Mouse (Mus musculus): ENCODE measurements around the gene Nit1.
"Not testable (repeated sequence)": the region's sequence is repeated elsewhere in the genome, so short reads cannot be mapped to it uniquely, and the experiment has no call there.

The Nit1 gene

DNA sequence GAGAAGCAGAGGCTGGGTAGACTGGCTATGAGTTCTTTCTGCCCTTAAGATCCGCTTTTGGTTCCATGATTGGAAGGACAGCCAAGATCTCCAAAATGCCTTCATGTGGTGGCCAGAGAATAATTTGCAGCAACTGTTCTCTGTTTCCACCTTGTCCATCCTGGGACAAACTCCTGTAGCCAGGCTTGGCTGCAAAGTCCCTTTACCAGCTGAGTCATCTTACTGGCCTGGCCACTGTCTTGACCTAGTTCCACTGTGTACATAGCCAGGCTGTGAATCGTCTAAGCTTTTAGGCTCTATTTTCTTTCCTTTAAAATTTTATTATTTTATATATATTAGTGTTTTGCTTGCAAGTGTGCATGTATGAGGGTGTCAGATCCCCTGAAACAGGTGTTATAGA, 3.8 kb upstream of the Nit1 start:
- no peak for DNase-seq (ENCODE audit: low read depth)

DNA sequence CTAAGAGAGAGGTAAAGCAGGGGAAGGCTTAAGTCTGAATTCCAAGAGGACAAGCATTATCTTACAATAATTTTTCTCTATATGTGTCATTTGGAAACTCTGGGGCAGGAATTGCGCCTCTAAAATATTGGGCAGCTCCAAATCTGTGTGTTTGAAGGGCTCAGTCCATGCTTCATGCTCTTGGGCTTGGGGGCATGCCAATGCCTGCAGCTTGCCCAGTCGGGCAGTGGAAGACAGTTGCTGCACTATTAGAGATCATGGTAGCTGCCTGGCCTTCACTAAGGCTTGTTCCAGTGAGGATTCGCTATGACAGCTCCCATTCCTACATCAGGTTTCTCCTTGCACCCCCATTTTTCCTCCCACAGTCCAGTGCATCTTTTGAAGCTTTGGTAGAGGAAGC, 3.2 kb upstream of the Nit1 start:
- DNase-seq (ENCODE audit: low read depth), result no peak

DNA sequence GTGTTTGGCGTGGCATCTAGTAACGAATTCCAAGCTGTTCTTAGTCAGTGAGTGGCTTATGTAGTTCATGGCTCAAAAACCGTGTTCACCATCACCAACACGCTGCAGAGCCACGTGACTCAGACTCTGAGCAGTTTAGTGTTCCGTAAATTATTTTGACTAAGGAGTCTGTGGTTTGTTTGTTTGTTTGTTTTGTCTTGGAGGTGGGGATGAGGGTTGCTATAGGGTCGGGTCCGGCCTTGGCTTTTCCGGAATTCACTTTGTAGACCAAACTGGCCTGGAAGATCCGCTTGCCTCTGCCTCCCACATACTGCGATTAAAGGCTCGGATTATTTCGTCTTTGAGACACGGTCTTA, 627 bp upstream of the Nit1 start:
- peak; percentile 45 for DNase-seq (ENCODE audit: low read depth)

DNA sequence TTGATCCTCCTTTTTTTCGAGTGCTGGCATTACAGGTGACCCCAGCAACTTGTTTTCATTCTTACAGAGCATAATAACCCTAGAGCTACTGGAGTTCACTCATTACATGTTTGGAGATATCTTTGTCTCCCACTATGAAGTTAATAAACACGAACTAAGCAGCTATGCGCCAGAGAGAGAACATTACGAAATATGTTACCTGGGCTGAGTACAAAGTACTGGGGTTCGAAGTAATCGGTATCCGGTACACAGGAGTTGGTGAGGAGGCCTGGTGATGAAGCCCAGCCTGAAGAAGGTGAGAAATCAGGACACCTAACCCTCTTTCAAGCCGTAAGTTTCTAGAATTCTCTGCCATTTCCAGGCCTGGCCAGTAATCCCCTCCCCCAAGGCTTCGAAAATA, 731 bp downstream of the Nit1 start:
- DNase-seq (ENCODE audit: low read depth), result peak; percentile 21

DNA sequence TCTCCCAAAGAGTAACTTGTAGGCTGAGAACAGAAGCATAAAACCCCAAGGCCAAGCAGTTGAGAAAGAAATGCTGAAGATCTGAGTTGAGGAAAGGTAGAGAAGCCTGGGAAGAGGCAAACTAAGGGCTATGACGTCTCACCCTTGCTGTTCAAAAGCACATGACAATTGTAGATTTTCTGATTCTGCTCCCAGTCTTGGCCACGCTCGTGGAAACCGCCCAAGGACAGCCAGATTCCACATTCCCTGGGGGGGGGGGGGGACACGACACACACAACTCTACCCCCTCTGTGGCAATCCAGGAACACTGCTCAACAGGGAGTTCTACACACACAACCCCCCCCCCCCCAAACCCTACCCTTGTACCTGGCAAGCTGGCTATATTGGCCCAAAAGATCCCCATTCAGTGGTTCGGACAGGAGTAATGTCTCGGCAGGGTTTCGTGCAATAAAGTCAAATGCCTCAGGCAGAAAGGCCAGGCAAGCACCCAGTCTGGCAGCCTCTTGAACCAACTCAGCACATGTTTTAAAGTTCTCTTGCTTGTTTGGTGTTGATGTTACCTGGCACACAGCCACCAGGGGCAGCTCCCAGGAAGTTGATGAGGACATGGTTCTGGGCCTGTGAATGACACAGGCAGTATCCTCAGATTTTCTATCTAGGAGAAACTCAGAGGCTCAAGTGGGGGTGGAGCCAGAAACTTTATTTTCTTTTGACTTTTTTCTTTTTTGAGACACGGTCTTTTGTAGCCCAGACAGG, 1.3 kb downstream of the Nit1 start:
- peak; percentile 36 for DNase-seq (ENCODE audit: low read depth)

DNA sequence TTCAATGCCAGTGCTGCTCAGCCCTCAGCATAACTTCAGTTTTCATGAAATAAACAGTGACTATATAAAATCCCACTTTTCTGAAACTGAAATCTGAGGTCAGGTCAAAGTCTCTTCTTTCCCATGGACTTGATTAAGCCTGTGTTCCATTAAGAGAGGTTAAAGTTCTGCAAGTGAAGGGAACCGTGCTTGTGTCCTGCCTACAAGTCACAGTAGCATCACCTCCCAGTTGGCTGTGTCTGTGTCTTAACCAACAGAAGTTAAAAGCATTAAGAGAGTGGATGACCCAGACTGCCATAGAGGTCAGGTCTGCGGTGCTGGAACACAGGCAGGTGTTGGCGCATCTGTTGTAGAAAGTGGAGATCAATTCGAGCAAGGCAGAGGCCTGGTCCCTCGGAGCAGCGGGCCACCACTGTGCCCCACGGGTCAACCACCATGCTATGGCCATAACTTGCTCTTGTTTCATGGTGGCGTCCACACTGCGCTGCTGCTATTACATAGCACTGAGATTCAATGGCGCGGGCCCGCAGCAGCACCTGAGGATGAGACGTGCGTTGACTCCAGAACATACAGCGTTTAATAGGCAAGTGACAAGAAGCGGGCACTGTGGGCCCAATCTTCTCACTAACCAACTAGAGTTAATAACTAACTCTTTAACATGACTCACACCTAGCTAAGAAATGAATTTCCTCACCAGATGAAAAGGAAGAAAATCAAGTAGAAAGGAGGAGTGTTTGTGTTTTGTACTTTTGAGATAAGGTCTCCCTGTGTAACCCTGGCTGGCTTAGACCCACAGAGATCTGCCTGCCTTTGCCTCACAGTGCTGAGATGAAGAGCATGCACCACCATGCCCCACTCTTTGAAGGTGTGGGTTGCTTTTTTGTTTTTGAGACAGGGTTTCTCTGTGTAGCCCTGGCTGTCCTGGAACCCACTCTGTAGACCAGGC, 2.9 kb downstream of the Nit1 start:
- no peak for DNase-seq (ENCODE audit: low read depth)

DNA sequence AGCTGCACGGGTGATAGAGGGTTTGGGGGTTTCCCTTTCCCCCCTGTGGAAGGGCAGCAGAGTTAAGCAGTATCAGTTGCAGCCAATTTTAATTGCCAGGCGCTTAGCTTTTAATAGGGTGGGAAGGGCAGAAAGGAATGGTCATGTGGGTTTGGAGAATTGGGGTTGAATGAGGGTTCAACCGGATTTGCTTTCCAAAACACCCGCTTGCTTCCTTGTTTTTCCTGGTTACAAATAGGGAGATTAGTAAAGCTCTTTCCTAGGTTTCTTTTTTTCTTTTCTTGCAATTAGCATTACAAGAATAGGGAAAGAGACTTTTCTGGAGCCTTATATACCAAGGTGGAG, 15.3 kb downstream of the Nit1 start:
- no peak for DNase-seq (ENCODE audit: low read depth)

DNA sequence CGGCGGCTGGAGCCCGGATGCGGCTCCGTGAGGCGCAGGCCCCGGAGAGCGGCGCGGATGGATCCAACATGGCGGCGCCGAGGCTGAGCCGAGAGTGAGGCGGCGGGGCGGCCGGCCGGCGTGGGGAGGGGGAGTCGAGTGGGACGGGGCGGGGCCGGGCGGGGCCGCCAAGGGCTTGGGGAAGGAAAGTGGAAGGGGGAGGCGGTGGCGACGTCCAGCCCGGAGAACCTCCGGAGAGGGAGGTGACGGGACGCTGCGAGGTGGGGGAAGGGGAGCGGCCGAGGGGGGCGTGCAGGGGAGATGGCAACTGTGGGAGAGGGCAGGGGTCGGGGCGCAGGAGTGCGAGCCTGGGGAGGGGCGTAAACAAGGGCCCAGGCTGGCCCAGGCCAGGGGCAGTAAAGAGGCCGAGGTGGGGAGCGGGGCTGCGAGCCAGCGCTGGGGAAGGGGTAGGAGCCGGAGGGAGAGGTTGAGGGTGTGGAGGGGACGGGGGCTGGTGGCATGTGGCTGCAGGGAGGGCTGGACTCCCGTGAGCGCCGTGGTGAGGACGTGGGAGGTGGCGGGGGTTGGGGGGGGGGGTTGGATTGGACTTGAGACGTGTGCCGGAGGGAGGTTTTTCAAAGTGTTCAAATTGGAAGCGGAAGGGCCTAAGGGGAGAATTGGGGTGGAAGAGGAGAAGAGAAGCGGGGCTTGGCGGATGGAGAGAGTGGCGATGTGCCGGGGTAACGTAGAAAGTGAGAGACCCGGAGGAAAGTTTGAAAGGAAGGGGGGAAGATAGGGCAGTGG, 15.8 kb downstream of the Nit1 start:
- peak; percentile 50 for DNase-seq (ENCODE audit: low read depth)

DNA sequence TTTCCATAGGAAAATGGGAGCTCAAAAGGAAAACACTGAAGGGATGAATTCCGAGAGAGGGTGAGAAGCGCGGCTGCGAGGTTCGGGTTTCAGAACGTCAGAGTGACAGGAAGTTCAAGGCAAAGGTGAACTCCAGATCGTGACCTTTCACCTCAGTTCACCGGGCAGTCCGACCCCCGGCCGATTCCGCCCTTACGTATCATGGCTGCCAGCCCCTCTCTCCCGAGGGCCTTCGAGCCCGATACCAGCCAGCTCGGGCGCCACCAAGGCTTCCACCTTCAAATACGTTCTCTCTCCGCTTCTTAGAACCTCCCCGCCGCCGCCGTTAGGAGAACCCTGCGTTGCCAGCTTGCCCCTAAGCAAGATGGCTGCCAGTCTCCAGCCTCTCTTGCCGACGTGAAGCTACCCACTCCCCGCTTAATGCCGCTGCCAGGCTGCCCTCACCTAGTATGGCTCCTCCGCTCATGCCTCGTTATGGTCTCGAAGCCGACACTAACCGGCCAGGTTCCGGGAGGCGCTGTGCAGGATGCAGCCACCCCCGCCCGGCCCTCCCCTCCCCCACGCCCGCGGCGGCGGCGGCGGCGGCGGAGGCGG, 16.5 kb downstream of the Nit1 start, which contains the start of gene Dedd:
Gene Dedd, plus strand, starts transcription at position 307 of the 594 bp plus-strand sequence.
- peak; percentile 97 for DNase-seq (ENCODE audit: low read depth)

DNA sequence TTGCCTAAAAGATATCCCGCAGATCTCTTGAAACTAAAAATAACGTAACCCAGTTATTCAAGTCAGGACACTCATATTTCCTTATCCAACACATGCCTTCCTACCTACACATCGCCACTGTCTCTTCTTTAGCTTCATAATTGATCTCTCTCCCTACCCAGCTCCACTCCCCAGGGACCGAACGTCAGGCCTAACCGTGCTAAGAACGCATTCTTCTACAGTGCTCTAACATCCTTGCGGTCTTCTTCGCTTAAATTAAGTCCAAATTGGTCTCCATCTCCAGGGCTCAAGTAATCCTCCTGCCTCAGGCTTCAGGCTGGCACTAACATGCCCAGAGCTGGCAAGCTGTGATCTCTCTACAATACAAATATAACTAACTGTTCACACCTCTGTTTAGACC, 17.2 kb downstream of the Nit1 start:
- no peak for DNase-seq (ENCODE audit: low read depth)

DNA sequence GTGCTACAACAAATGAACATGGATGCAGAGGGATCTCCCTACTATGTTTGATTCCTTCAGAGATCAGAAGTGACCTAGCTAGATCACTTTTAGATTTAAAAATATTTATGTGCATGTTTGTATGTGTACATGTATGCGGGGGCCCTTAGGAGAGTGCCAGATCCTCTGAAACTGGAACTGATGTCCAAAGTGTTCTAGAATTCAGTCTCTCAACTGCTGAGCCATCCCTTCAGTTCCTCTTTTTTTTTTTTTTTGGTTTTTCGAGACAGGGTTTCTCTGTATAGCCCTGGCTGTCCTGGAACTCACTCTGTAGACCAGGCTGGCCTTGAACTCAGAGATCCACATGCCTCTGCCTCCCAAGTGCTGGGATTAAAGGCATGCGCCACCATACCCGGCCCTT, 18.9 kb downstream of the Nit1 start:
- DNase-seq (ENCODE audit: low read depth), result not testable (repeated sequence)

DNA sequence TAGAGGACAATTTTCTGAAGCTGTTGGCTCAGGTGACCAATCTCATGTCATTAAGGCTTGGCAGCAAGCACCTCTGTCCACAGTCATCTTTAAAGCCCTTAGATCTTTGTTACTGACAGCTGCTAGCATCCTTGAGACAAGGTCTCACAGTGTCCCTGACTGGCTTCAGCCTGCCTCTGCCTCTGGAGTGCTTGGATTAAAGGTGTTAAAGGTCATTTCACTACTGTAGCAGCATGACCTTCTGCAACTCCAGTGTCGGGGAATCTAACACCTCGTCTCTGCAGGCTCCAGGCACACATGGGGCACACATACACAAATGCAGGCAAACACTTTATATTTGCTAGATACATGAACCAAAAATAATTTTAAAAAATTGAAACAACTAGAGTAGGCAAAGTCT, 19.9 kb downstream of the Nit1 start:
- DNase-seq (ENCODE audit: low read depth), result no peak

DNA sequence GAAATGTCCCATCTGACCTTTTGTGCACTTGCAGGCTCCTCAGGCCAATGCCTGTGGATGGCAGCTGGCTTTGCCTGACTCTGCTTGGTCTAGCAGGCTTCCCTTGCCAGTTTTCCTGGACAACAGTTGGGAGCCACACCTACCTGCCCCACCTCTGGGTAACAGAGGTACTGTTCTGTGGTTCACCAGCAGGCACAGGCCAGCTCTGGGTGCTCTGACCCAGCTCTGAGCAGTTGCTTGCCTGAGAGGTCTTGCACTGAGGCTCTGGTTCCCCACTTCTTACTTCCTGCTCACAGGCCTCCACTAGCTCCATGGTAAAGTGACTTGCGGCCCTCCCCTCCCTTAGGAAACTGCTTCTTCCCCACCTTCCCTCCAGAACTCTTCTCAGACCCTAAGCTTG, 23.4 kb downstream of the Nit1 start:
- no peak for DNase-seq (ENCODE audit: low read depth)

DNA sequence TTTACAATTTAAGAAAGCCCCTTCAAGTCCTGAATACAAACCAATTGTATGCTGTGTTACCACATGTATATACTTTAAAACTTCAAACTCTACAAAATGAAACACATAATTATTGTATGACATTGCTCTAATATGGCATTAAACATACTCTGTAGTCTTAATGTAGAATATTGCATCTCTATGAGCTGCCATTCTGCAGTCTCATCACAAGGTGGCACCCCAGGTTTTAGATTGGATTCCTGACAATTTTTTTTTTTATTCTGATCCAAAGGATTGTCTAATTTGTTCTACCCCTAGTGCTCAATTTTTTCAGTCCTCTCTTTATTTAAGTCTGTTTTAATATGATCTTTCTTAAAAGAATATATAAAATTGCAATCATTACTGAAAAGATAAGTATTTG, 24.0 kb downstream of the Nit1 start:
- peak; percentile 69 for DNase-seq (ENCODE audit: low read depth)

DNA sequence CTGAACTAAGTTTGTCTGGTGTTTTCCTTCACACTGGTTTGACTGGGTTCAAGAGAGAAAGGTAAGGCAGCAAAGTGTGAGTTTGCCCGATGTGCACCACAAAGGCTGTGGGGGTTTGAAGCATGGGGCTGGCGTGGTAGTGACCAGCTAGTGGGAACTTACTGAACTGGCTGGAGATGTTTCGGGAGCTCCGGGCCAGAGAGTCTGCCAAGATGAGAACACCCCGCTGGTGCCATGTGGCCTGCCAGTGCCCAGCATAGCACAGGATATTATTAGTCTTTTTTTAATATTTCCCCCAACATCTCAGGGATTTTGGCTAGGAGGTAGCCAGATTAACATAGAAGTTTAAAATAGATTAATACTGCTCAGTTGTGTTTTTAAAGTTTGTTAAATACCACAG, 25.3 kb downstream of the Nit1 start:
- DNase-seq (ENCODE audit: low read depth), result no peak

DNA sequence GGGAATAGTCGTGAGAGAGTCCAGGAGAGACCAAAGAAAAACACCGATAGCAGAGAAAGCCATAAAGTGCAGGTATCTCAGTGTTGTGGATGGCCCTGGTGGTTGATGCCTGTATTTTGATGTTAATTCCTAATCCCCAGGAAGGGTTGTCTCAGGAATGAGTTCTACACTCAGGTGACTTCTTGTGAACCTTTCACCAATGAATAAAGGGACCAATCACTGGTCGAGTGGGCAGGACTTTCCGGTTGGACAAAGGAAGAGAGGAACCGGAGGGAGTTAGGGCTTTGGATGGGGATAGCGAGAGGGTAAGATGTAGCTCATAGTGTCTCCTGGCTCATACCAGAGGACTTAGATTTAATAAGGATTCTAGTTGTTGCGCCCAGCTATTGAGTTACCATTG, 25.7 kb downstream of the Nit1 start:
- no peak for DNase-seq (ENCODE audit: low read depth)

DNA sequence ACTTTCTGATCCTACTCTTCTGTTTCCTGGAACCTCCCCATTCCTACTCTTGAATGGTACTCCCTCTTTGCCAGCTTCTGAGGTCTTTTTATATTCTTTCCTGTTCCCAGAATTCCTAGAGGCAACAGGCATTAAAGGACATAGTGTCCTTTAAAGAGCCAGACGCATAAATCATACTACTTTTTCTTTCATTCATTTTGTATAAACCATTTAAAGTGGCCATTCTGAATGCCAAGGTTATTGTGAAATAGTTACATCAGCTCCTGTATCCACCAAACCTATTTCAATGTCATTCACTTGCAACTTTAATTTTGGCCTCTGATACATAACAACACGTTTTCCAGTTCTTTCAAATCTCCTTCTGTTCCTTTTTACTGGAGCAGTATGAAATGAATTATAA, 36.1 kb downstream of the Nit1 start:
- DNase-seq (ENCODE audit: low read depth), result no peak

DNA sequence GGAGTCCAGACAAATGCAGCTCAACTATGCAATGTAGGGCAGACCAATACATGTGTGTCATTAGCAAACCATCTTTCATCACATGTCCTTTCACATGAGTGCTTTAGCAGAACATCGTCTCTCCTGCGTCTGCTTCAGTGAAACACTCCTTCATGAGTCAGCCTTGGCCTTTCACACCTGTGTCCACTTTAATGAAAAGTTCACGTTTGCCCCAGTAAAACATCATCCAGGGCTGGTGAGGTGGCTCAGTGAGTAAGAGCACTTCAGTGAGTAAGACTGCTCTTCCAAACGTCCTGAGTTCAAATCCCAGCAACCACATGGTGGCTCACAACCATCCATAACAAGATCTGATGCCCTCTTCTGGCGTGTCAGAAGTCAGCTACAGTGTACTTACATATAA, 39.3 kb downstream of the Nit1 start:
- DNase-seq (ENCODE audit: low read depth), result not testable (repeated sequence)

DNA sequence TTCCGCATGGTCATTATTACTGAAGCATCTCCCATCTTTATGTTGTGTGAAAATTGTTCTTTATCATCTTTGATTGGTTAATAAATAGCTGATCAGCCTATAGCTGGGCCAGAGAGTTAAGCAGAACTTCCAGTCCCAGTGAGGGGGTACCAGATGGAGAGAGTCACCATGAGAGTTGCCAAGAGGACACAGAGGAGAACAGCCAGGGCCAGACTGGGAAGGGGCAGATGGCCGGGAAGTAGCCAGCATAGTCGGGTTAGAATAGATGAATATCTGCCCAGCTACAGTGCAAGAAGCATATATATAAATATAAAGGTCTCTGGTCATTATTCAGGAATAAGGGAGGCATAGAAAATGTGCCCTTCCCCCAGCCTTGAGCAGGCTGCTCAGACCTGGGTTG, 47.2 kb downstream of the Nit1 start:
- DNase-seq (ENCODE audit: low read depth), result no peak

DNA sequence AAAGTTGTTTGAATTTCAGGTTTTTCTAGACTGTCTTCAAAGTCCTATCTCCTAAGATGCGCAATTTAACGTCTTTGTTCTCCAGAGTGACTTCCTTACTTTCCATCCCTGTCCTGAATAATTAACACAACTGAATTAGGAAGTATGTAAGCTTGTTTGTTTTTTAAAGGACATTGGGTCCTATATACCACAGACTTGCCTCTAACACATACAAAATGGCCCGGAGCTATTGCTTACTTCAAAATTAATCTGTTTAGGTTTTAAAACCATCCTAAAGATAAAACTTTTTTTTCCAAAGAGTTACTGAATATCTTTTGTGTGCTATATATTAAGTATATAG, 50.4 kb downstream of the Nit1 start:
- no peak for DNase-seq (ENCODE audit: low read depth)

DNA sequence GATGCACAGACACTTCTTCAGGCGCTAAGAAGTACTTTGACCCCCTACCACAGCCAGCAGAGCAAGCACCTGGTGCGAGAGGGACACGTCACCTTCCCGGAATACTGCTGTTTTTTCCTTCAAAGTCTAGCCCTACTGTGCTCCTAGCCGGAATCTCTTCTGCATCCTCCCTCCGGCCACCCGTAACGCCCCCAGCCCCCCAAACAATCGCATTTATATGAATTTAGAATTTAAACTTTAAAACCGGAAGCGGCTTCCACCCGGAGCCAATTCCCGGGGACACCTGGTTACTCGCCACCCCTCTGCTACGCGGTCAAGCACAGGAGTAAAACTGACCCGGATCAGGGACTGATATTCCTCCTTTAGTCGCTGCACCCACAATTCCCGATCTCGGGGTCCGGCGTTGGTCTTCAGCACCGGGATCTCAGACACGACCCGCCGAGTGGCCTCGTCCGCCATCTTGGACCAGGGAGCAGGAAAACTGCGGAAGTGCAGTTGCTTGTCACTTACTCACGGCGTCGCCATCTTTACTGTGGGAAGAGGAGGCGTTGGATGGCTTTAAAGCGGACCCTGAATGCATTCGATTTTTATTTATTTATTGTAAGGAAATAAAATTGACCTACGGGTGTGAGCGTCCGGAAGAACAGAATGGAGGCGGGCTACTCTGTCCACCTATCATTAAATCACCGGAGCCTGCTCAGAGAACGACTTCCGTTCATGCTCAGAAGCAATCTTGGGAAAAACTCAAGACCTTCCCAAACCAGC, 51.0 kb downstream of the Nit1 start, which contains the start of gene Ufc1:
Gene Ufc1, minus strand, starts transcription at position 727 of the 765 bp plus-strand sequence.
- peak; percentile 92 for DNase-seq (ENCODE audit: low read depth)

DNA sequence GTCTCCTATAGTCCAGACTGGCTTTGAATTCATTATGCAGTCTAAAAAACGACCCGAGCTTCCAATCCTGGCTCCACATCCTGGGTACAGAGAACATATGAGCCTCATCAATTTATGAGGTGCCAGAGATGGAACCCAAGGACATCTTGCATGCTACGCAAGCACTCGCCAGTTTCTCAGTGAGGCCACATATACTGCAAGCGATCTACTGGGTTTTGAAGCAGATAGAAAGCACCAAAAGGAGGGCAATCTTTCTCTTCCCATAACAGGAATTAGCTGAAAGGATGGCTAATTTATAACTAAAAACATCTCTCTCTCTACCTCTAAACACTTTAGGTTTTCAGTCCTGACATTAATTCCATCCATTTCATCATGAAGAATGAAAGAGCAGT, 51.5 kb downstream of the Nit1 start:
- DNase-seq (ENCODE audit: low read depth), result no peak

All from naive thymus-derived CD4-positive, alpha-beta T cell, adult 2 months (primary cell).